Mouse (Mus musculus) G1E (cell line): ENCODE measurements around the gene Chml. TPM values are rescaled to one million over a fixed set of nuclear protein-coding genes. Genes with fewer than 3 reads are reported as not detected.

ENCODE experiments used
- ATAC-seq: 2 replicates; pipeline ENCODE4 v1.8.0; 2016; ENCODE audit warnings: mild to moderate bottlenecking; ENCODE audit not compliant: insufficient number of reproducible peaks, poor library complexity, low FRiP score, severe bottlenecking; ENCODE audit errors: extremely low read depth
- DNase-seq: peaks from one replicate; pipeline ENCODE4 v3.0.0; 2012; ENCODE audit warnings: low spot score
- H3K27me3 ChIP-seq: 2 replicates; pipeline ENCODE4 v1.6.1; 2012; ENCODE audit warnings: mild to moderate bottlenecking, low read length, inconsistent platforms; ENCODE audit not compliant: insufficient read depth
- H3K36me3 ChIP-seq: replicated peaks from 2 replicates; pipeline ENCODE3; 2012; ENCODE audit warnings: mild to moderate bottlenecking, inconsistent platforms
- H3K4me1 ChIP-seq: 2 replicates; pipeline ENCODE4 v1.6.1; 2012; ENCODE audit warnings: low read depth, low read length, inconsistent platforms, mixed read lengths; ENCODE audit not compliant: insufficient read depth
- H3K4me3 ChIP-seq: 2 replicates; pipeline ENCODE4 v1.5.1; 2012; ENCODE audit warnings: low read depth, mild to moderate bottlenecking, inconsistent platforms, low read length, moderate library complexity, mixed read lengths
- H3K9me3 ChIP-seq: replicated peaks from 2 replicates; pipeline ENCODE4 v1.6.1; 2012; ENCODE audit warnings: inconsistent platforms
- CTCF ChIP-seq: IDR thresholded peaks from 2 replicates; pipeline ENCODE4 v1.5.1; 2012; ENCODE audit warnings: low read depth, low read length, inconsistent platforms, mixed read lengths
- GATA1 ChIP-seq: IDR thresholded peaks from 2 replicates; pipeline ENCODE4 v1.6.1; 2012; ENCODE audit warnings: borderline replicate concordance, low read length, inconsistent platforms, mixed read lengths
- GATA2 ChIP-seq: IDR thresholded peaks from 2 replicates; pipeline ENCODE4 v1.6.1; 2012; ENCODE audit warnings: low read depth, low read length, inconsistent platforms, borderline replicate concordance
- POLR2AphosphoS5 ChIP-seq: IDR thresholded peaks from 2 replicates; pipeline ENCODE4 v1.6.1; 2012; ENCODE audit warnings: low read depth, low read length, inconsistent platforms; ENCODE audit not compliant: insufficient replicate concordance
- TAL1 ChIP-seq: conservative IDR thresholded peaks from 2 replicates; pipeline ENCODE4 v1.6.1; 2012; ENCODE audit warnings: low read depth, low read length, inconsistent platforms, mixed read lengths
- polyA plus RNA-seq: library from polyadenylated mRNA; stranded (reverse); fragments of >175 nt; gene quantifications from 2 replicates; pipeline ENCODE4 v1.2.3, GENCODE M21; 2012
- total RNA-seq, 2 experiments: library from RNA; stranded (forward) in 1 of 2; stranded (reverse) in 1 of 2; fragments of 200-1000 nt in 1 of 2; fragments of >200 nt in 1 of 2; fragmentation: Nextera tagmentation in 1 of 2; gene quantifications; 2 replicates each; pipeline ENCODE4 v1.2.3; 2014 to 2017

The Chml gene
- total and polyA plus RNA-seq, 3 experiments, result 15.6 to 21.7 (median 17.8) TPM

GRCm38 (mm10) chr1:175669456-175669855, 23.2 kb downstream of the Chml start:
- H3K9me3 ChIP-seq, result no peaks in the 10 kb centered on the region
- ATAC-seq, result no peak
- no peaks in the 10 kb centered on the region for H3K4me1 ChIP-seq
- no peak overlapping the region for H3K4me3 ChIP-seq
- no peaks in the 10 kb centered on the region for H3K36me3 ChIP-seq
- no peaks in the 10 kb centered on the region for H3K27me3 ChIP-seq
- TF ChIP-seq POLR2AphosphoS5 (no peak), GATA2 (no peak), CTCF (no peak), TAL1 (no peak), GATA1 (no peak)
- no peak for DNase-seq

GRCm38 (mm10) chr1:175668666-175669405, 23.9 kb downstream of the Chml start:
- DNase-seq (peak; percentile 2), ATAC-seq (peak; percentile 69; the same call in 1 of the 2 replicates)
- Histone ChIP-seq H3K4me1 (no peaks in the 10 kb centered on the region), H3K9me3 (no peaks in the 10 kb centered on the region), H3K4me3 (no peak overlapping the region), H3K36me3 (no peaks in the 10 kb centered on the region), H3K27me3 (no peaks in the 10 kb centered on the region)
- TF ChIP-seq TAL1 (no peak), CTCF (no peak), GATA1 (no peak), GATA2 (no peak), POLR2AphosphoS5 (no peak)

- H3K4me1 ChIP-seq, result no peaks in the 10 kb centered on the region
- ATAC-seq, result no peak
- H3K27me3 ChIP-seq, result no peaks in the 10 kb centered on the region
- no peaks in the 10 kb centered on the region for H3K36me3 ChIP-seq
- no peak for TF ChIP-seq GATA2
- TF ChIP-seq TAL1, result no peak
- TF ChIP-seq CTCF, result no peak
- no peak for TF ChIP-seq GATA1
- no peak for TF ChIP-seq POLR2AphosphoS5
- H3K9me3 ChIP-seq, result no peaks in the 10 kb centered on the region
- DNase-seq, result no peak
- H3K4me3 ChIP-seq, result no peak overlapping the region
Measured at GRCm38 (mm10) chr1:175659900-175660299, 32.8 kb downstream of the Chml start.

GRCm38 (mm10) chr1:175648615-175649014, 44.1 kb downstream of the Chml start:
- ATAC-seq, result no peak
- no peaks in the 10 kb centered on the region for H3K27me3 ChIP-seq
- H3K4me3 ChIP-seq, result no peak overlapping the region
- H3K4me1 ChIP-seq, result no peaks in the 10 kb centered on the region
- H3K36me3 ChIP-seq, result no peaks in the 10 kb centered on the region
- TF ChIP-seq CTCF (no peak), POLR2AphosphoS5 (no peak), GATA1 (no peak)
- DNase-seq, result no peak
- no peaks in the 10 kb centered on the region for H3K9me3 ChIP-seq

- TF ChIP-seq POLR2AphosphoS5 (no peak), GATA2 (no peak), TAL1 (no peak), CTCF (no peak), GATA1 (no peak)
- ATAC-seq, result no peak
Measured at GRCm38 (mm10) chr1:175646952-175647351, 45.7 kb downstream of the Chml start.

GRCm38 (mm10) chr1:175643496-175644265, 49.0 kb downstream of the Chml start:
- H3K4me1 ChIP-seq, result no peaks in the 10 kb centered on the region
- H3K36me3 ChIP-seq, result no peaks in the 10 kb centered on the region
- DNase-seq (no peak), ATAC-seq (no peak)
- H3K27me3 ChIP-seq, result no peaks in the 10 kb centered on the region
- H3K9me3 ChIP-seq, result no peaks in the 10 kb centered on the region
- TF ChIP-seq GATA1, result no peak
- no peak overlapping the region for H3K4me3 ChIP-seq

More at GRCm38 (mm10) chr1:175646952-175647351, 45.7 kb downstream of the Chml start:
- no peaks in the 10 kb centered on the region for H3K36me3 ChIP-seq
- DNase-seq, result no peak
- H3K4me3 ChIP-seq, result no peak overlapping the region
- H3K4me1 ChIP-seq, result no peaks in the 10 kb centered on the region
- H3K27me3 ChIP-seq, result no peaks in the 10 kb centered on the region
- H3K9me3 ChIP-seq, result no peaks in the 10 kb centered on the region
